Mouse (Mus musculus) liver, embryonic 18 days (tissue): Measurements from ENCODE around the gene Fam193a. TPM values are rescaled to one million over a fixed set of nuclear protein-coding genes. Genes with fewer than 3 reads are reported as not detected.

ENCODE experiments used
- polyA plus RNA-seq: library from polyadenylated mRNA; depleted of rRNA; stranded (reverse); fragments of >200 nt; gene quantifications from 2 replicates; pipeline ENCODE4 v1.2.3, GENCODE M21; 2012; rRNA removed

Gene Fam193a
- polyA plus RNA-seq, result 5.2 and 7.4 TPM in 2 replicates

GRCm38 (mm10) chr5:34369341-34370021 lies at the start of gene Fam193a:
Fam193a (plus strand) TSS chr5:34369933.

GRCm38 (mm10) chr5:34336097-34336774 lies 33.5 kb upstream of the Fam193a start, which contains the start of gene Rnf4:
Rnf4 (plus strand) TSS chr5:34336289.

GRCm38 (mm10) chr5:34513466-34514217 lies 143.9 kb downstream of the Fam193a start, which contains the start of gene Tnip2:
Tnip2 (minus strand) TSS chr5:34513991.

GRCm38 (mm10) chr5:34525663-34526476 lies 156.1 kb downstream of the Fam193a start, which contains the start of gene Sh3bp2:
Sh3bp2 (plus strand) TSS chr5:34525838.

Other genes with a start within 250 kb of the Fam193a start
- gene Poln, start 200.5 kb upstream of the Fam193a start, polyA plus RNA-seq, result 0.15 and 0.30 TPM in 2 replicates
- 5.5 and 6.0 TPM in 2 replicates for gene Haus3, start 200.4 kb upstream of the Fam193a start, polyA plus RNA-seq
- gene Mxd4, start 182.2 kb upstream of the Fam193a start, polyA plus RNA-seq, result 18.8 and 19.7 TPM in 2 replicates
- 0.06 and 0.08 TPM in 2 replicates for gene Zfyve28, start 81.5 kb upstream of the Fam193a start, polyA plus RNA-seq
- gene Cfap99, start 81.3 kb upstream of the Fam193a start, polyA plus RNA-seq, result not detected in 2 replicates
- 51.7 and 55.0 TPM in 2 replicates for gene Rnf4, start 33.6 kb upstream of the Fam193a start, polyA plus RNA-seq
- gene Tnip2, start 144.1 kb downstream of the Fam193a start, polyA plus RNA-seq, result 6.5 and 7.0 TPM in 2 replicates
- gene Sh3bp2, start 155.9 kb downstream of the Fam193a start, polyA plus RNA-seq, result 6.1 and 7.6 TPM in 2 replicates
- 75.0 and 79.9 TPM in 2 replicates for gene Add1, start 203.7 kb downstream of the Fam193a start, polyA plus RNA-seq